Mouse (Mus musculus): Measurements from ENCODE around the gene Top3a. TPM values are rescaled to one million over a fixed set of nuclear protein-coding genes. Genes with fewer than 3 reads are reported as not detected.
"Not testable (repeated sequence)": the region's sequence is repeated elsewhere in the genome, so short reads cannot be mapped to it uniquely, and the experiment has no call there.

Top3a gene
- 1 to 10 TPM; 5.8 to 6.1 TPM for total RNA-seq (2021)
- long read RNA-seq, partial matches to known transcripts: 0 of 5 reads
- long read RNA-seq, other reads (novel, unspliced or antisense): 2 of 5 reads

GRCm38 (mm10) chr11:60776829-60777740, at the start of gene Top3a, which contains the start of gene Smcr8:
Gene Top3a, minus strand, starts transcription at chr11:60777365.
Gene Smcr8, plus strand, starts transcription at chr11:60777524.
- peak; percentile 79 to 83 for DNase-seq (ENCODE audit: low spot score in 2 of 2)

GRCm38 (mm10) chr11:60826700-60827099, 49.5 kb upstream of the Top3a start:
- DNase-seq (ENCODE audit: low spot score in 2 of 2): no peak

- no peak for DNase-seq (ENCODE audit: low spot score in 2 of 2)
Observed at GRCm38 (mm10) chr11:60825191-60825590, 48.0 kb upstream of the Top3a start.

GRCm38 (mm10) chr11:60823771-60824170, 46.6 kb upstream of the Top3a start:
- DNase-seq (ENCODE audit: low spot score in 2 of 2): no peak

- no peak for DNase-seq (ENCODE audit: low spot score in 2 of 2)
Observed at GRCm38 (mm10) chr11:60816398-60816797, 39.2 kb upstream of the Top3a start.

GRCm38 (mm10) chr11:60811618-60812017, 34.5 kb upstream of the Top3a start, which contains the start of gene Shmt1:
Gene Shmt1, minus strand, starts transcription at chr11:60811718.
- not testable (repeated sequence) for DNase-seq (ENCODE audit: low spot score in 2 of 2)

GRCm38 (mm10) chr11:60811054-60811460, 33.9 kb upstream of the Top3a start:
- peak; percentile 88 to 91 for DNase-seq (ENCODE audit: low spot score in 2 of 2)

GRCm38 (mm10) chr11:60810046-60810965, 33.1 kb upstream of the Top3a start:
- DNase-seq (ENCODE audit: low spot score in 2 of 2): no peak

- DNase-seq (ENCODE audit: low spot score in 2 of 2): no peak
Observed at GRCm38 (mm10) chr11:60809546-60809945, 32.4 kb upstream of the Top3a start.

- DNase-seq (ENCODE audit: low spot score in 2 of 2): peak; percentile 19 to 29
Observed at GRCm38 (mm10) chr11:60808286-60809070, 31.3 kb upstream of the Top3a start.

- no peak for DNase-seq (ENCODE audit: low spot score in 2 of 2)
Observed at GRCm38 (mm10) chr11:60800892-60801291, 23.7 kb upstream of the Top3a start.

GRCm38 (mm10) chr11:60799977-60800376, 22.8 kb upstream of the Top3a start:
- DNase-seq (ENCODE audit: low spot score in 2 of 2): no peak

GRCm38 (mm10) chr11:60796342-60796741, 19.2 kb upstream of the Top3a start:
- no peak for DNase-seq (ENCODE audit: low spot score in 2 of 2)

- no peak for DNase-seq (ENCODE audit: low spot score in 2 of 2)
Observed at GRCm38 (mm10) chr11:60790472-60790871, 13.3 kb upstream of the Top3a start.

- DNase-seq (ENCODE audit: low spot score in 2 of 2): peak; percentile 16 to 19
Observed at GRCm38 (mm10) chr11:60787595-60787994, 10.4 kb upstream of the Top3a start.

- no peak for DNase-seq (ENCODE audit: low spot score in 2 of 2)
Observed at GRCm38 (mm10) chr11:60784179-60784922, 7.2 kb upstream of the Top3a start.

- no peak for DNase-seq (ENCODE audit: low spot score in 2 of 2)
Observed at GRCm38 (mm10) chr11:60779673-60780189, 2.6 kb upstream of the Top3a start.

GRCm38 (mm10) chr11:60777801-60778370, 721 bp upstream of the Top3a start:
- no peak for DNase-seq (ENCODE audit: low spot score in 2 of 2)

- DNase-seq (ENCODE audit: low spot score in 2 of 2): no peak
Observed at GRCm38 (mm10) chr11:60776107-60776828, 897 bp downstream of the Top3a start.

Measured in layer of hippocampus, postnatal 10 days (tissue).